Mouse (Mus musculus) hindbrain, embryonic 15.5 days (tissue): ENCODE measurements at regions not wholly inside any gene's neighbourhood (a gene's known extent, or its start where the extent isn't known, plus 50 kb on each side); places are given as distances from the start of the nearest gene placed in this dataset.

Source experiments
- ATAC-seq: fragments of 200-750 bp; cut with Nextera tagmentation; 2 replicates; pipeline ENCODE4 v1.8.0; 2017; ENCODE audit warnings: low read depth, moderate number of reproducible peaks, moderate TSS enrichment; ENCODE audit not compliant: low FRiP score
- H3K27ac ChIP-seq: fragments of 300-500 bp; sonication (generic); replicated peaks from 2 replicates; pipeline ENCODE4 v1.5.1; 2015; ENCODE audit warnings: mild to moderate bottlenecking, inconsistent platforms
- H3K27me3 ChIP-seq: fragments of 300-500 bp; sonication (generic); 2 replicates; pipeline ENCODE4 v1.6.1; 2015; ENCODE audit warnings: control low read depth, inconsistent platforms
- H3K36me3 ChIP-seq: fragments of 300-500 bp; sonication (generic); 2 replicates; pipeline ENCODE4 v1.6.1; 2015; ENCODE audit warnings: control low read depth, inconsistent platforms
- H3K4me1 ChIP-seq: fragments of 300-500 bp; sonication (generic); replicated peaks from 2 replicates; pipeline ENCODE4 v1.6.1; 2015; ENCODE audit warnings: control low read depth, inconsistent platforms
- H3K4me2 ChIP-seq: fragments of 300-500 bp; sonication (generic); 2 replicates; pipeline ENCODE4 v1.6.1; 2015; ENCODE audit warnings: moderate library complexity, mild to moderate bottlenecking, inconsistent platforms
- H3K4me3 ChIP-seq: fragments of 300-500 bp; sonication (generic); 2 replicates; pipeline ENCODE4 v1.5.1; 2015; ENCODE audit warnings: mild to moderate bottlenecking, inconsistent platforms
- H3K9ac ChIP-seq: fragments of 300-500 bp; sonication (generic); 2 replicates; pipeline ENCODE4 v1.6.1; 2015; ENCODE audit warnings: inconsistent platforms
- H3K9me3 ChIP-seq: fragments of 300-500 bp; sonication (generic); 2 replicates; pipeline ENCODE4 v1.6.1; 2016; ENCODE audit warnings: control low read depth, inconsistent platforms
- WGBS: fragments of 180-500 bp; shearing (Covaris S2); methylation state at CpG from one replicate; pipeline ENCODE4 v1.1.7; 2015; 5-methylcytosine and 5-hydroxymethylcytosine counted together

DNA sequence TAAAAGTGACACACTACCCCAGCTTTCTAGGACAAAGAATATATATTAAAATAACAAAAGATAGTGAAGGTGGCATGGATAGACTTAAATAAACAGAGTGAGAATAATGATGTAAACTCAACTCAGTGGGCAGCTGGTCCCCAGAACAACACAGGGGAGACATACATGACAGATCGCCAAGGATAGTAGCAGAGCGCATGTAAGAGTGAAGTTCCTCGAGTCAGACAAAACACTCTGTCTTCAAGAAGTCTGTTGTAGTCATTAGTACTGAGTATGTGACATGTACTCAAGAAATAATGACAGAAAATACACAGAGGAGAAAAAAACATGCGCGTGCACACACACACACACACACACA is 74.8 kb upstream of the Stxbp5l start:
- H3K9ac ChIP-seq = no peak overlapping the region
- no peaks in the 10 kb centered on the region for H3K27me3 ChIP-seq
- no peak for ATAC-seq
- no peak overlapping the region for H3K4me2 ChIP-seq
- H3K36me3 ChIP-seq = no peaks in the 10 kb centered on the region
- no peaks in the 10 kb centered on the region for H3K4me1 ChIP-seq
- WGBS = 84% methylated on average over 5 of the region's 5 CpGs
- H3K9me3 ChIP-seq = no peaks in the 10 kb centered on the region
- H3K27ac ChIP-seq = no peak overlapping the region
- H3K4me3 ChIP-seq = no peak overlapping the region

DNA sequence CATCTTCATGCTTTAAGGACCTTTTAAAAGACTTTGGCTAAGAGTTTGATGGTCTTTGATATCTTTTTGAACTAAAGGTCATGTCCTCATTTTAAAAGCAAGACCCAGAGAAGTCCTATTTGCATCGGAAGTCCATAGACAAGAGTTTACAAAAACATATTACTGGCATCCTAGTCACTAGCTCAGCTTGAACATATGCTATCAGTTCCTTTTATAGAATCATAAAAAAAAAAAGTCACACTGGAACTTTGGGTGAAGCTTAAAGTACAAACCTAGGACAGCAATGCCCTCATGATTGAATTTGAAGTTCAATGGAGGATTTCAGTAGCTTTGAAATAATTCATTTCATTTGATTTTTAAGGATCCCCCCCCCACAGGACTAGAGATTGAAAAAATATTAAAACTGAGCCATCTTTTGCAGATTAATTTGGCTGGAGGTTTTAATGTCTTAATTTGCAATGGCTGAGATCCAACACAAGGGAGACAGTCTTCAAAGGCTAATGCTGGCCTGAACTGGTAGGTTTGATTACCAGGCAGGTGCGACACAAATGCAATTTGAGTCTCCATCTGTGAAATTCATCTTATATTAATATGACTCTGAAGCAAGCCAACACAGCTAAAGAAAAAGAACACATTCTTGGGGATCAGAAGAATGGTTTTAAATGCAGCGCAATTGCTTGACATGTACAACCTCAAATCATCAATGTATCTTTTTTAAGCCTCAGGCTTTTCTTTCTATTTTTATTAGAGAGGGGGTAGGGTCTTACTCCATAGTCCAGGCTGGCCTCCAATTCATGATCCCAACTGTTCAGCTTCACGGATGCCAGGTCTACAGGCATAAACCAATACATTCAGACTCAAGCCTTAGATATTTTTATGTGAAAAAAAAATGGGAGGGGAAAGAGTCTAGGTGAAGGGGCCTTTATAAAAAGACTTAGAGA is 74.1 kb upstream of the Stxbp5l start:
- Histone ChIP-seq H3K36me3 (no peaks in the 10 kb centered on the region), H3K4me3 (no peak overlapping the region), H3K27ac (no peak overlapping the region), H3K9me3 (no peaks in the 10 kb centered on the region), H3K27me3 (no peaks in the 10 kb centered on the region), H3K9ac (no peak overlapping the region), H3K4me1 (no peaks in the 10 kb centered on the region), H3K4me2 (no peak overlapping the region)
- no peak for ATAC-seq
- WGBS = 78% methylated on average over 4 of the region's 4 CpGs

DNA sequence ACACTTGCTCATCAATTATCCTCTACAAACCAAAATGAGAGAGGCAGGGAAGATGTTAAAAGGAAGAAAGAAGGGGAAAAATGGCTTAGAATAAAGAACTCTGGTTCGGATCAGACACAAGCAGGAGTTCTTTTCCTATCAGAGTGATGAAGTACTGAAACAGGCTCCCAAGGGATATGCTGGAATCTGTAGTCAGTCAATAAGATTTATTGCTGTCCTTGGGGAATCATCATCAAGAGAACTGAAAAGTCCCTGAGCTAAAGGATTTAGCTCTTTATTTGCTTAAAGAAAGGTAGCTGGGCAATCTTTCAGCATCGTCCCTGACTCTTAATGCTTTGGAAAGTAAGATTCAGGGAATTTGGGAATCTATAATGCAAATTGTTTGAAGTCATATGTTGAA is 71.2 kb upstream of the Stxbp5l start:
- Histone ChIP-seq H3K9ac (no peak overlapping the region), H3K4me3 (no peak overlapping the region), H3K4me2 (no peak overlapping the region), H3K4me1 (no peaks in the 10 kb centered on the region), H3K27ac (no peak overlapping the region), H3K36me3 (no peaks in the 10 kb centered on the region), H3K27me3 (no peaks in the 10 kb centered on the region), H3K9me3 (no peaks in the 10 kb centered on the region)
- no peak for ATAC-seq
- WGBS = 54% methylated on average over 2 of the region's 2 CpGs

DNA sequence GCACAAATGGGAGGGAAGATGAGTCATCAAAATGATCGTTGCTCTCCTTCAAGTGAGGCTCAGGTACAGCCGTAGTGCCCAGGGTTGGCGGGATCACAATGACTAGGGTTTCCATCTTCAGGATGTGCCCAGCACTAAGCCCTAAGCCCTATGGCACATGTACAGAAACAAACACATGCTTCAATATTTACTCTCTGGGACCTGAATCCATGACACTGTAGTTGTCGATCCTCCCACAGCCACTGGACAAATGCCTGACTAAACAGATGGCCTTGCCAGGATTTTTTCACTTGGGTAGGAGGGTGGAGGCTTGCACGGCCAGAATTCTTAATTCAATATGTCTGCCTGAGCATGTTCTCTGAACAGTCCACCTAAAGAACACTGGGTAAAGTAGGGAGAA is 65.1 kb upstream of the Stxbp5l start:
- no peaks in the 10 kb centered on the region for H3K4me1 ChIP-seq
- ATAC-seq = no peak
- 82% methylated on average over 5 of the region's 5 CpGs for WGBS
- H3K9ac ChIP-seq = no peak overlapping the region
- no peak overlapping the region for H3K4me2 ChIP-seq
- H3K27ac ChIP-seq = no peak overlapping the region
- H3K9me3 ChIP-seq = no peaks in the 10 kb centered on the region
- H3K27me3 ChIP-seq = no peaks in the 10 kb centered on the region
- H3K36me3 ChIP-seq = no peaks in the 10 kb centered on the region
- H3K4me3 ChIP-seq = no peak overlapping the region

DNA sequence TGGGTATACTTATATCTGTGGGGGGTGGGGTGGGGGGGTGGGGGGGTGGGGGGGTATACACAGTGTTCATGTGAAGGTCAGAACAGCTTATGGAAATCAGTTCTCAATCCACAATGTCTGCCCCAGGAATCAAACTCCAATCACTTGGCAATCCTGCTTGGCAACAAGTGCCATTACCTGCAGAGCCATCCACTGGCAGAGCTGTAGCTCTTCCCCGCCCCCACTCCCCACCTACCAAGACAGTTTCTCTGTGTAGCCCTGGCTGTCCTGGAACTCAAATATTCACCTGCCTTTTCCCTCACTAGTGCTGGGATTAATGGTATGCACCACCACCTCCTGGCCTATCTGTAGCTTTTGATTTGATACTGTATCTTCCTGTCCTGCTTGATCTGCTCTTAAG is 61.0 kb upstream of the Stxbp5l start:
- WGBS = 65% methylated on average over 1 of the region's 1 CpGs
- no peaks in the 10 kb centered on the region for H3K27me3 ChIP-seq
- no peaks in the 10 kb centered on the region for H3K9me3 ChIP-seq
- no peak overlapping the region for H3K4me2 ChIP-seq
- no peak overlapping the region for H3K4me3 ChIP-seq
- no peaks in the 10 kb centered on the region for H3K36me3 ChIP-seq
- H3K4me1 ChIP-seq = no peaks in the 10 kb centered on the region
- ATAC-seq = no peak
- H3K9ac ChIP-seq = no peak overlapping the region
- H3K27ac ChIP-seq = no peak overlapping the region

DNA sequence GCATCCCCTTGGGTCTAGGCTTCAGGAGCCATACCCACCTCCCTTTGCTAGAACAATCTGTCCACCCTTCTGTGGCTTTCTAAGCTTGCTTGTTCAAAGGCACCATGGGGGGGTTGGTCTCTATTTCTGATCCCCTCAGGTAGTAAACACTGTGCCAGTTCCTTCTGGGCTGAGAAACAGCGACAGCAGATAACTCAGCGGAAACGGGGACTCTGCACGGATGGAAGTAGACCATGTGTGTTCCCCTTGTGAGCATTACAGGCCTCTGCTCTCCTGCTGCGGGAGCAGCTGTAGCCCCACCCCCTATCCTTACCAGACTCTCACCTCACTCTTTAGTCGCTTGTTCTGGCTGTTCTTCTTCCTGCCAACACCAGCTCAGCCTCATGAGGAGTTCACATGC is 58.2 kb upstream of the Stxbp5l start:
- 0 out of 2 replicates have a peak, but pooled peaks have one; percentile 45 for ATAC-seq
- no peaks in the 10 kb centered on the region for H3K27me3 ChIP-seq
- no peak overlapping the region for H3K4me2 ChIP-seq
- H3K9ac ChIP-seq = no peak overlapping the region
- 0 out of 2 replicates have a peak, but pooled peaks cover 3% of the 10 kb centered on the region for H3K4me1 ChIP-seq
- H3K36me3 ChIP-seq = no peaks in the 10 kb centered on the region
- no peaks in the 10 kb centered on the region for H3K9me3 ChIP-seq
- H3K4me3 ChIP-seq = no peak overlapping the region
- H3K27ac ChIP-seq = 0 out of 2 replicates have a peak overlapping the region, but pooled peaks have one; percentile 51
- WGBS = 59% methylated on average over 6 of the region's 6 CpGs

DNA sequence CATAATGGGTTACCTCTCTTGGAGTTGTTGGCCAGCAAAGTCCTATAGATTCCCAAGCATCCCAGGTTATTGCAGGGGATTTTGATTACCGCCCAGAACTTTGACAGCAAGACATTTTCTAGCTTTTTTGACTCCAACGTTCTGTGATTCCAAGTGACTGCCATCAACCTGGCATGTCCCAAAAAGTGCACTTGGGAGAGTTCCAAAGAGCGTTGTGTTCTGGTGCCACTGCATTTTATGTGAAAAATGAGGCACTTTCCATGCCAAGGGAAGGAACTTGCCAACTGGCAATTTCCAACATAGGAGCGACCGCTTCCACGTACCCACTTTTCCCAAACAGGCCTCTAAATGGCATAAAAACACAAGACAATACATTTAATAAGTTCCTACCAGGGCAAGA is 57.7 kb upstream of the Stxbp5l start:
- ATAC-seq = no peak

DNA sequence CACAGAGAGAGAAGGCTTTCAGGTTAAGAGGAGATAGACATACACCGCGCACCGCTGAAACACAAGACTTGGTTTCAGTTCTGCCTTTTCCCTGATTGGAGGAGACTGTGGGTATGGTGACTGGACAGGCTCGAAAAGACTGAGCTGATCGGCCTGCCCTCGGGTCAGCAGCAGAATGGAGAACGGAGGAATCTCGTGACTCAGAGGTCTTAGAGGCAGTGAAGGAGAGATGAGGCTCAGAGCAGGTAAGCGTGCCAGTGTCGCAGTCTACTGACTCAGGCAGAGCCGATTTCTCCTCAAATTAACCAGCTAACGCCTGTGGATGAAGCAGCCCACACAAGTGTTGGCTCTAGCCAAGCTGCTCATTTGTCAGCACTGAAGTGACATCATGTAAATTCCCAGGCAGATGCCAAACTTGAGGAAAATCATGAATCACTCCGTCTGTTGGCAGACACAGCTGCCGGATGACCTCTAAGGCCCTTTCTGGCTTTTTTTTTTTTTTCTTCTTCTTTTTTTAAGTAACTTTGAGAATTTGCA is 55.9 kb upstream of the Stxbp5l start:
- H3K4me2 ChIP-seq = no peak overlapping the region
- no peak overlapping the region for H3K9ac ChIP-seq
- H3K27ac ChIP-seq = no peak overlapping the region
- no peak overlapping the region for H3K4me3 ChIP-seq
- no peaks in the 10 kb centered on the region for H3K9me3 ChIP-seq
- 0 out of 2 replicates have a peak, but pooled peaks cover 3% of the 10 kb centered on the region for H3K4me1 ChIP-seq
- ATAC-seq = peak; percentile 68; the same call in 1 of the 2 replicates
- WGBS = 77% methylated on average over 14 of the region's 14 CpGs
- no peaks in the 10 kb centered on the region for H3K27me3 ChIP-seq
- H3K36me3 ChIP-seq = no peaks in the 10 kb centered on the region

More for the DNA sequence above, 57.7 kb upstream of the Stxbp5l start:
- H3K9me3 ChIP-seq = no peaks in the 10 kb centered on the region
- H3K27me3 ChIP-seq = no peaks in the 10 kb centered on the region
- WGBS = 79% methylated on average over 6 of the region's 6 CpGs
- H3K4me1 ChIP-seq = 0 out of 2 replicates have a peak, but pooled peaks cover 3% of the 10 kb centered on the region
- no peak overlapping the region for H3K9ac ChIP-seq
- H3K4me3 ChIP-seq = no peak overlapping the region
- H3K4me2 ChIP-seq = no peak overlapping the region
- 0 out of 2 replicates have a peak overlapping the region, but pooled peaks have one; percentile 51 for H3K27ac ChIP-seq
- H3K36me3 ChIP-seq = no peaks in the 10 kb centered on the region
